Mouse (Mus musculus): ENCODE measurements at regions not wholly inside any gene's neighbourhood (a gene's known extent, or its start where the extent isn't known, plus 50 kb on each side); places are given as distances from the start of the nearest gene placed in this dataset.

GRCm38 (mm10) chr16:63468851-63469250 lies 395.1 kb downstream of the Epha3 start:
- H3K79me2 ChIP-seq (ENCODE audit: control insufficient read depth, insufficient read depth), result no peaks in the 10 kb centered on the region
- no peaks in the 10 kb centered on the region for H3K27me3 ChIP-seq (ENCODE audit: control insufficient read depth, insufficient read depth, insufficient read length)
- H3K36me3 ChIP-seq (ENCODE audit: control insufficient read depth, insufficient read depth), result no peaks in the 10 kb centered on the region
- no peak overlapping the region for H3K4me2 ChIP-seq (ENCODE audit: low read depth)
- H3K4me3 ChIP-seq, result no peak overlapping the region
- TF ChIP-seq TCF3 (IDR thresholded peaks at IDR 0.05; ENCODE audit: insufficient read length, low read depth) (no peak), TCF12 (IDR thresholded peaks at IDR 0.05; ENCODE audit: insufficient read depth, poor library complexity, severe bottlenecking) (no peak), USF1 (IDR thresholded peaks at IDR 0.05; ENCODE audit: low read depth) (no peak), CEBPB (IDR thresholded peaks at IDR 0.05; ENCODE audit: insufficient read depth, poor library complexity, severe bottlenecking) (no peak), E2F4 (IDR thresholded peaks at IDR 0.05; ENCODE audit: insufficient read depth) (no peak), POLR2AphosphoS2 (IDR thresholded peaks at IDR 0.05; ENCODE audit: insufficient read length, low read depth) (no peak)
- H3ac ChIP-seq (ENCODE audit: control insufficient read depth, insufficient read length), result no peak overlapping the region
